Mouse (Mus musculus): Measurements from ENCODE around the gene Apba3. TPM values are rescaled to one million over a fixed set of nuclear protein-coding genes. Genes with fewer than 3 reads are reported as not detected.

The Apba3 gene
- polyA plus RNA-seq, 1 experiment from 2014 or later = 26.4 TPM

DNA sequence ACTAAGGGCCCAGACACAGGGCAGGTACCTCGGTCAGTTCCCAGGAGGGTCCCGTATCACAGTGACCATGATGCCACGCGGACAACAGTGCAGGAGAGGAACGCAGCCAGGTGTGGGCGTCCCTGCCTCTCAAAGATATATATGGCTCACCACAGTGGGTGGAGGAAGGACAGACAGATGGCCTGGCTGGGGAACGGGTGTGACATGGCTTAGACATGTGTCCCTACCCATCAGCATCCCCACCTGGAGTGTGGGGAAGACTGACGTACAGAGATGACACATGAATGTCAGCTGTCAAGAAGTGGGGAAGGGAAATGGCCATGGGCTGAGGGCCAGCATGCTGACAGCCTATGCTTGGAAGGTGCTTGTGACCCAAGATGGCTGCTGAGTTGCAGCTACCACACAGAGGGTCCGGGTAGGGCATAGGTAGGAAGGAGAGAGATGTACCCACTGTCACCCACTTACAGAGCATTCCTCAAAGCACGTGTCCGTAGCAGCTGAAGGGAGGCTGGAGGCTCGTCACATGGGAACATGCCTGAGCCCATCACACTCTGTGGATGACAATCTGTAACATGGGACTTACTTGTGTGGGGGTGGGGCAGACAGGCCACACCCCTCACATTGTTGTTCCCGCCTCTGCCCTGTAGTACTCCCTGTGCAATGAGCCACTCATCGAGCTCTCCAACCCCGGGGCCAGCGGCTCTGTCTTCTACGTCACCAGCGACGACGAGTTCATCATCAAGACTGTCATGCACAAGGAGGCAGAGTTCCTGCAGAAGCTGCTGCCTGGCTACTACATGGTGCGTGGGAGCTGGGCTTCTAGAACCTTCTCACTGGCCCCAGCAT, 40.3 kb downstream of the Apba3 start:
- Histone ChIP-seq H3K4me3 (replicated peaks; ENCODE audit: low read length) (no peak overlapping the region), H3K36me3 (replicated peaks; ENCODE audit: control insufficient read depth, insufficient read depth) (peaks cover 66% of the 10 kb centered on the region), H3K27ac (no peak overlapping the region), H3K4me2 (replicated peaks) (no peak overlapping the region), H3K4me1 (replicated peaks; ENCODE audit: control insufficient read depth, insufficient read depth, low read length) (no peaks in the 10 kb centered on the region; the same call in 1 of the 2 replicates), H3K27me3 (ENCODE audit: control insufficient read depth, insufficient read depth, low read length) (no peaks in the 10 kb centered on the region), H3K9ac (no peak overlapping the region), H3K9me3 (ENCODE audit: control insufficient read depth, low read length) (no peaks in the 10 kb centered on the region)
- WGBS = 95% methylated on average over 21 of the region's 21 CpGs
- no peak for ATAC-seq (ENCODE audit: low FRiP score)
- DNase-seq (ENCODE audit: low spot score) = no peak

DNA sequence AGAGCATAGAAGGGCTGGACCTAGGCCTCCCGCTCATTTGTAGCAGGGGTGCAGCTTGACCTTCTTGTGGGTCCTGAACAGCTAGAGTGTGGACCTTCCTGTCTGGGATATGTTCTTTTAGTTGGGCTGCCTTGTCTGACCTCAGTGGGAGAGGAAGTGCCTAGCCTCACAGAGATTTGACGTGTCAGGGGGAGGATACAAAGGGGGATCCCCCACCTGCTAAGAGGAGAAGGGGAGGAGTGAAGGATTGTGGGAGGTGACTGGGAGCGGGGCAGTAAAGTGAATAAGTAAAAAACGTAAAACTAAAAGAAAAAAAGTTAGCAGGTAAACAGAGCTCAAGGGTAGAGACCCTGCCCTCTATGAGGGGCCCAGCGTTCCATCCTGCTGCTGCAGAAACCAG, 42.8 kb downstream of the Apba3 start:
- DNase-seq (ENCODE audit: low spot score) (no peak), ATAC-seq (ENCODE audit: low FRiP score) (no peak)
- no peaks in the 10 kb centered on the region for H3K4me1 ChIP-seq (replicated peaks; ENCODE audit: control insufficient read depth, insufficient read depth, low read length)
- no peak overlapping the region for H3K9ac ChIP-seq
- no peaks in the 10 kb centered on the region for H3K9me3 ChIP-seq (ENCODE audit: control insufficient read depth, low read length)
- no peak overlapping the region for H3K27ac ChIP-seq
- no peaks in the 10 kb centered on the region for H3K27me3 ChIP-seq (ENCODE audit: control insufficient read depth, insufficient read depth, low read length)
- WGBS = 87% methylated on average over 5 of the region's 5 CpGs
- H3K4me3 ChIP-seq (replicated peaks; ENCODE audit: low read length) = no peak overlapping the region
- no peak overlapping the region for H3K4me2 ChIP-seq (replicated peaks)
- H3K36me3 ChIP-seq (replicated peaks; ENCODE audit: control insufficient read depth, insufficient read depth) = peaks cover 90% of the 10 kb centered on the region

DNA sequence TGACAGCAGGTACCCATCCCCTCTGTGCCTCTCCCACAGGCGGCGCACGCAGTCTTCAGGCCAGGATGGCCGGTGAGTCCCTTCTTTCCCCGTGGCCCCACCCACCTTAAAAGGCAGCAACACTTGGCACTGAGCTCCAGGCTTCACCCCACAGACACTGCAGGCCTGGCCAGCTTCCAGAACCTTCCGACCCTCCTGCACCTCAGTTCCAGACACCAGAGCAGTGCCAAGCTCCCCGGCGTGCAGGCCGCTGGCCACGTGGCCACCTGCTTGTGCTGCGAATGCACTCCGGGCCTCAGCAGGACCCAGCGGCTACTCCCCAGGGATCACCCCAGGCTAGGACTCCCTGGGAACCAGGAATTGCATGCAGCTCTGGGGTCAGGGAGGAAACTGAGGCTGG, 46.8 kb downstream of the Apba3 start:
- 94% methylated on average over 13 of the region's 13 CpGs for WGBS
- no peak overlapping the region for H3K27ac ChIP-seq
- H3K4me1 ChIP-seq (replicated peaks; ENCODE audit: control insufficient read depth, insufficient read depth, low read length) = no peaks in the 10 kb centered on the region; the same call in 1 of the 2 replicates
- no peak overlapping the region for H3K4me2 ChIP-seq (replicated peaks)
- H3K9me3 ChIP-seq (ENCODE audit: control insufficient read depth, low read length) = no peaks in the 10 kb centered on the region
- no peak for DNase-seq (ENCODE audit: low spot score)
- H3K27me3 ChIP-seq (ENCODE audit: control insufficient read depth, insufficient read depth, low read length) = no peaks in the 10 kb centered on the region
- H3K9ac ChIP-seq = no peak overlapping the region
- H3K36me3 ChIP-seq (replicated peaks; ENCODE audit: control insufficient read depth, insufficient read depth) = peaks cover 95% of the 10 kb centered on the region
- no peak overlapping the region for H3K4me3 ChIP-seq (replicated peaks; ENCODE audit: low read length)
- ATAC-seq (ENCODE audit: low FRiP score) = no peak

DNA sequence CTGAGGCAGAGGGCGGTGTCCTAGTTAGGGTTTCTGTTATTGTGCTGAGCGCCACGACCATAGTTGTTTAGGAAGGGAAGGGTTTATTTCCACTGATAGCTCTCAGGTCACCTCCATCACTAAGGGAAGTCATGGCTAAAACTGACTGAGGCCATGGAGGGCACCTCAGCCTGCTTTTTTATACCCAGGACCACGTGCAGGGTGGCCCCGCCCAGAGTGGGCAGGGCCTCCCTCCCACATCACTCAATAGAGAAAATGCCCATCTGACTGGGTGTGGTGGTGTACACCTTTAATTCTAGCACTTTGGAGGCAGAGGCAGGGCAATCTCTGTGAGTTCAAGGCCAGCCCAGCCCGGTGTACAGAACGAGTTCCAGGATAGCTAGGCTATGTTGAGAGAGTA, 47.4 kb downstream of the Apba3 start:
- Histone ChIP-seq H3K9me3 (ENCODE audit: control insufficient read depth, low read length) (no peaks in the 10 kb centered on the region), H3K27ac (no peak overlapping the region), H3K4me2 (replicated peaks) (no peak overlapping the region), H3K4me3 (replicated peaks; ENCODE audit: low read length) (no peak overlapping the region), H3K36me3 (replicated peaks; ENCODE audit: control insufficient read depth, insufficient read depth) (peaks cover 93% of the 10 kb centered on the region), H3K27me3 (ENCODE audit: control insufficient read depth, insufficient read depth, low read length) (no peaks in the 10 kb centered on the region), H3K9ac (no peak overlapping the region), H3K4me1 (replicated peaks; ENCODE audit: control insufficient read depth, insufficient read depth, low read length) (peaks cover 5% of the 10 kb centered on the region)
- WGBS = 82% methylated on average over 7 of the region's 7 CpGs
- ATAC-seq (ENCODE audit: low FRiP score) (no peak), DNase-seq (ENCODE audit: low spot score) (no peak)

DNA sequence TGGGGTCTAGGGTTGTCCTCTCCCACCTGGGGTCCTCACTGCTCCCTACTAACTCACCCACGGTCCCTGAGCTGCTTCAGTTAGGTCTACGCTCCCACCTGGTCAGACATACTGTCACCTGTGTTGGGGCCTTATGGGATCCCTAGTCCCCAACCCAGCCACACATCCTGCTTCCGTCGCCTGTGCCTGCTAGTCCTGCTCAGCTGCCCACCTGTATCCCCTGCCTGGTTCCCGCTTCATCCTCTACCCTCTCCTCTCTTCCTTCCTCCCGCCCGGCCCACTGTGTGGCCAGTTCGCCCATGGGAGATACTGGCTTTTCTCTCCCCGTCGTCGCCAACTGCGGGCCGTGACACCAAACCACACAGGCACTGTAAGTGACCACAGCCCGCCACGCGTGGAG, 48.8 kb downstream of the Apba3 start:
- H3K27me3 ChIP-seq (ENCODE audit: control insufficient read depth, insufficient read depth, low read length) = no peaks in the 10 kb centered on the region
- no peak overlapping the region for H3K27ac ChIP-seq
- ATAC-seq (ENCODE audit: low FRiP score) (no peak), DNase-seq (ENCODE audit: low spot score) (no peak)
- H3K4me1 ChIP-seq (replicated peaks; ENCODE audit: control insufficient read depth, insufficient read depth, low read length) = peaks cover 12% of the 10 kb centered on the region
- no peaks in the 10 kb centered on the region for H3K9me3 ChIP-seq (ENCODE audit: control insufficient read depth, low read length)
- no peak overlapping the region for H3K4me2 ChIP-seq (replicated peaks)
- WGBS = 93% methylated on average over 16 of the region's 16 CpGs
- H3K4me3 ChIP-seq (replicated peaks; ENCODE audit: low read length) = no peak overlapping the region
- H3K9ac ChIP-seq = no peak overlapping the region
- peaks cover 79% of the 10 kb centered on the region for H3K36me3 ChIP-seq (replicated peaks; ENCODE audit: control insufficient read depth, insufficient read depth)

DNA sequence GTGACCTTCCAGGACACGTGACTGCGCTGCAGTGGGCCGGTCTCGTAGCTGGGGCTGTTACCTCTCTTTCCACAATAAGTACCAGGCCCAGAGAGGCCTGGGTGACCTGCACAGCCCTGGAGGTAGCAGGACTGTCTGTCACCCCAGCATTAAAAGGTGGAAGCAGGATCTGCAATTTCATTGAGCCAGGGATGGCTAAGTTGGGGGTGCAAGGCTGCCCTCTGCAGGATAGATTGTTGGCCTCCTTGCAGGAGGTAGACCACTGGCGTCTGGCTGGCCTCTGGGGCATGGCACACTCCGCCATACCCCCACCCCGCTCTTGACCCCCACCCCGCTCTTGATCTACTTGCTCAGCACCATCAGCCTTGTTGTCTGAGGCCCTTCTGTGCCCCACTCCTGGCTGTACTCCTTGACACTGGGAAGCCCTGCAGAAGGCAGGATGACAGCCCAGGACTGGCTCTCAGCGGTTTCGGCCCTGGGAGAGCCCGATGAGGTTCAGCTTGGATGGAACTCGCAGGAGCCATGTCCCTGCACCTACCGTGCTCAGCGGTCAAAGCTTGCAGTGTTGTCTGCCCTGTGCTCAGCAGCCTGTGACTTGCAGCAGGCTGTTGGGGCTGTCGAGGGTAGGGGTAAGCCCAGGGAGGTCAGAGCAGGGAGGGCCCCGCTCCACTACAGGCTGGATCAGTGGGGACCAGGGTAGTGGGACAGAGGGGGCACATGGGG, 49.7 kb downstream of the Apba3 start:
- Histone ChIP-seq H3K9me3 (ENCODE audit: control insufficient read depth, low read length) (no peaks in the 10 kb centered on the region), H3K27ac (no peak overlapping the region), H3K4me3 (replicated peaks; ENCODE audit: low read length) (no peak overlapping the region), H3K27me3 (ENCODE audit: control insufficient read depth, insufficient read depth, low read length) (no peaks in the 10 kb centered on the region), H3K4me2 (replicated peaks) (peak overlapping the region; percentile 28), H3K4me1 (replicated peaks; ENCODE audit: control insufficient read depth, insufficient read depth, low read length) (peaks cover 12% of the 10 kb centered on the region), H3K36me3 (replicated peaks; ENCODE audit: control insufficient read depth, insufficient read depth) (peaks cover 70% of the 10 kb centered on the region), H3K9ac (peak overlapping the region; percentile 13; the same call in 1 of the 2 replicates)
- WGBS = 44% methylated on average over 16 of the region's 16 CpGs
- ATAC-seq (ENCODE audit: low FRiP score) = no peak
- DNase-seq (ENCODE audit: low spot score) = no peak

DNA sequence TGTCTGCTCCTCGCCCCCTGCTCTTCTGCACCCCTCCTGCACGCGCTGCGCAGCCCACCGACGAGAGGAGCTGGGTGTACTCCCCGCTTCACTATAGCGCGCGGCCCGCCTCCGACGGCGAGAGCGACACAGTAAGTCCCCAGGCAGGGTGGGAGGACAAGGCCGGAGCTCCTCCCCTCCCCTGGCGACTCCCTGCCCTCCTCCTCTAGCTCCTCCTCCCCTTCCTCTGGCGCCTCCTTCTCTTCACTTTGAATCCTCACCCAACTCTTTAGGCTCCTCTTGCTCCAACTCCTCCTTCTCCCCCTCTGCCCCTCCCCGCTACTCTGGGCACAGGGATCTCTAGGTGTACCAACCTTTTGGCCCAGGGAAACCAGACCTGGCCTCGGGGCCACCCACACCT, 50.5 kb downstream of the Apba3 start:
- no peak for ATAC-seq (ENCODE audit: low FRiP score)
- no peak overlapping the region for H3K4me3 ChIP-seq (replicated peaks; ENCODE audit: low read length)

DNA sequence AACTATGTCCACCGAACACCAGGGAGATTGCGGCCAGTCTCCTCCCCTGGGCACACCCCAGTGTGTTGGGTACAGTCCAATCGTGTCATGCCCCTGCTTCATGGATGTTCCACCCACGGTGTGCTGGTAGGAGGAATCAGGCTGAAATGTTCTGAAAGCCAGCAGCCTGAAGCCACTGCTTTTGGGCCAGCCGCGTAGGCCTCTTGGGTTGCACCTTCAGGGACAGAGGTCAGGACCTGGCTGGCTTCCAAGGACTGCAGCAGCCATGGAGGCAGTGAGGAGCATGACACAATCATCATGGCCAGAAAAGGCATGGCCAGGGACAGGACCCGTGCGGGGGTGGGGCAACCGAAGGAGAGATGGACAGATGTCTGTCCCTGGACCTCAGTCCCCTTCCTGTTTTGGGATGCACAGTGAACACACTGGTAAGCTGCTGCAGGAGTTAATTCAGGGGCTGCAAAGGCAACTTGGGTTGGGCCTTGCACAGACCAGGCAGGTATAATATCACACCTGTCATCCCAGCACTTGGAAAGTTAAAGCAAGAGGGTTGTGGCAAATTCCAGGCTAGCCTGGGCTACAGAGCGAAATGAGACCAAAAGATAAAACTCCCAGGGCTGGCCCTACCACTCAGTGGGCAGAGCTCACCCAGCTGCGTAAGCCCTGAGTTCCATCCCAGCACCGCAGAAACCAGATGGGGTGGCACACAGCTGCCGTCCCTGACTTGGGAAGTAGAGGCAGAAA, 52.0 kb downstream of the Apba3 start:
- no peak overlapping the region for H3K27ac ChIP-seq
- 92% methylated on average over 13 of the region's 13 CpGs for WGBS
- H3K36me3 ChIP-seq (replicated peaks; ENCODE audit: control insufficient read depth, insufficient read depth) = peaks cover 62% of the 10 kb centered on the region
- peak overlapping the region; percentile 48; the same call in 1 of the 2 replicates for H3K9ac ChIP-seq
- ATAC-seq (ENCODE audit: low FRiP score) = no peak
- H3K4me2 ChIP-seq (replicated peaks) = no peak overlapping the region
- no peaks in the 10 kb centered on the region for H3K27me3 ChIP-seq (ENCODE audit: control insufficient read depth, insufficient read depth, low read length)
- peaks cover 20% of the 10 kb centered on the region for H3K4me1 ChIP-seq (replicated peaks; ENCODE audit: control insufficient read depth, insufficient read depth, low read length)
- DNase-seq (ENCODE audit: low spot score) = no peak
- no peak overlapping the region for H3K4me3 ChIP-seq (replicated peaks; ENCODE audit: low read length)
- H3K9me3 ChIP-seq (ENCODE audit: control insufficient read depth, low read length) = no peaks in the 10 kb centered on the region

More for the DNA sequence above, 50.5 kb downstream of the Apba3 start:
- peaks cover 20% of the 10 kb centered on the region for H3K4me1 ChIP-seq (replicated peaks; ENCODE audit: control insufficient read depth, insufficient read depth, low read length)
- H3K9ac ChIP-seq = peak overlapping the region; percentile 13; the same call in 1 of the 2 replicates
- H3K27me3 ChIP-seq (ENCODE audit: control insufficient read depth, insufficient read depth, low read length) = no peaks in the 10 kb centered on the region
- no peaks in the 10 kb centered on the region for H3K9me3 ChIP-seq (ENCODE audit: control insufficient read depth, low read length)
- WGBS = 14% methylated on average over 19 of the region's 20 CpGs
- no peak for DNase-seq (ENCODE audit: low spot score)
- peak overlapping the region; percentile 28 for H3K4me2 ChIP-seq (replicated peaks)
- peaks cover 62% of the 10 kb centered on the region for H3K36me3 ChIP-seq (replicated peaks; ENCODE audit: control insufficient read depth, insufficient read depth)
- H3K27ac ChIP-seq = no peak overlapping the region

DNA sequence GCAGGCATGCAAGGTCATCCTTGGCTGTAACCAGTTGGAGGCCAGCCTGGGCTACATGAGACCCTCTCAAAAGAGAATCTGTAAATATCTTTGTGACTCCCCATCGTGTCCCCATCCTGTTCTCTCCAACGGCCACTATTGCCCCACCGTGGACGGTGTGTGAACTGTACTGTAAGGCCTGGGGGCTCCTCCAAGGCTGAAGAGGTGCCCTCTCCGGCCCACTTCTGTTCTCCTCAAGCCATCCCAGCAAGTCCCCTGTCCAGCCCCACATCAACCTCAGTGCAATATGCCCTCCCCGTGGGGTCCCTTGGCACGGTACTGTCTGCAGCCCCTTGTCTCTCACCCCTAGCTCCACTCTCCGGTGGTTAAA, 52.6 kb downstream of the Apba3 start:
- Histone ChIP-seq H3K4me3 (replicated peaks; ENCODE audit: low read length) (peak overlapping the region; percentile 76; the same call in 1 of the 2 replicates), H3K4me2 (replicated peaks) (peak overlapping the region; percentile 83), H3K27me3 (ENCODE audit: control insufficient read depth, insufficient read depth, low read length) (no peaks in the 10 kb centered on the region), H3K36me3 (replicated peaks; ENCODE audit: control insufficient read depth, insufficient read depth) (peaks cover 62% of the 10 kb centered on the region), H3K4me1 (replicated peaks; ENCODE audit: control insufficient read depth, insufficient read depth, low read length) (peaks cover 20% of the 10 kb centered on the region), H3K27ac (peak overlapping the region; percentile 81), H3K9me3 (ENCODE audit: control insufficient read depth, low read length) (no peaks in the 10 kb centered on the region), H3K9ac (peak overlapping the region; percentile 48)
- WGBS = 33% methylated on average over 8 of the region's 8 CpGs
- DNase-seq (ENCODE audit: low spot score) (no peak), ATAC-seq (ENCODE audit: low FRiP score) (no peak)
